Mouse (Mus musculus): ENCODE data around the gene Gm17416. TPM values are rescaled to one million over a fixed set of nuclear protein-coding genes. Genes with fewer than 3 reads are reported as not detected.

The Gm17416 gene
- polyA plus RNA-seq, 1 experiment from 2014 or later, result not detected

DNA sequence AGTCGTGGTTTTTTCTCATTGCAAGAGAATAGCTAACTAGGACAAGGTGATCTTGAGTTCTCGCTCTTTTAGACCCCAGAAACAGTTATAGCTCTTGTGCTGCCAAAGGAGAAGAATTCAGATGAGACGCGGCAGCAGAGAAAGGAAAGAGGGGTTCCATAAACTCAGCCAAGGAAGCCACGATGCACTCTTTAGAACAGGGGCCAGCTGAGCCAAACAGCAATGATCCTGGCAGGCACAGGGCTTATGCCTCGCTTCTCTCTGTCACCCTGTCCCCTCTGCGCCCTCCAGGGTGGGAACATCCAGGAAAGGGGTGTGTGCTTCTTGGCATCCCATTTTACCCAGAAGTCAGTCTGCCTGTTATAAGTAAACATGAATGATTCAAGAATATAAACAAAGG is 30.2 kb downstream of the Gm17416 start, which contains the start of gene Defb45:
TSS of gene Defb45 (minus strand) at position 101 of the 400 bp plus-strand sequence.
- Histone ChIP-seq H3K4me1 (replicated peaks; ENCODE audit: control insufficient read depth, insufficient read depth, low read length) (no peaks in the 10 kb centered on the region), H3K36me3 (ENCODE audit: control insufficient read depth, insufficient read depth, low read length) (no peaks in the 10 kb centered on the region), H3K9ac (ENCODE audit: low read length) (no peak within 1 kb of the TSS), H3K27ac (ENCODE audit: low read length) (no peak within 1 kb of the TSS), H3K4me3 (ENCODE audit: low read length) (no peak within 1 kb of the TSS), H3K27me3 (ENCODE audit: control insufficient read depth, insufficient read depth, low read depth, low read length) (no peaks in the 10 kb centered on the region), H3K9me3 (ENCODE audit: control insufficient read depth, low read length) (no peaks in the 10 kb centered on the region), H3K4me2 (ENCODE audit: low read depth, low read length) (no peak within 1 kb of the TSS)
- ATAC-seq (ENCODE audit: low read depth), result no peak
- WGBS, result 50% methylated on average over 7 of the region's 7 CpGs

DNA sequence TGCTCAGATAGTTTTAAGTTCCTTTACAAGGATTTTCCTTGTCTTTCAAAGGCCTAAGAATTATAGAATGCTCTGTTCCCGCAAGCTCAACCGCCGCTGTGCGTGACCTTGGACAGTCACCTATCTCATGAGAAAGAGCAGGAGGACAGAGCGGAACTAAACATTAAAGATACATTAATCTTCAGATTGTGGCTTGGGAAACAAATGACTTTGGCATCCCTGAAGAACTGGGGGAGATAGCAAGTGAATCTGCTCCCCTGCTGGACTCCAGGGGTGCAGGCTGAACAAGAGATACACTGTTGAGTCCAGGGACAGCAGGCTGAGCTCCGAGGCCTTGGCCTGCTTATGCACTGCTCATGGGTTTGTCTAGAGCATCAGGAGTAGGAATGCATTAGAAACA is 30.9 kb downstream of the Gm17416 start:
- Histone ChIP-seq H3K36me3 (ENCODE audit: control insufficient read depth, insufficient read depth, low read length) (no peaks in the 10 kb centered on the region), H3K4me3 (ENCODE audit: low read length) (no peak overlapping the region), H3K4me1 (replicated peaks; ENCODE audit: control insufficient read depth, insufficient read depth, low read length) (no peaks in the 10 kb centered on the region), H3K9ac (ENCODE audit: low read length) (no peak overlapping the region), H3K4me2 (ENCODE audit: low read depth, low read length) (no peak overlapping the region), H3K27me3 (ENCODE audit: control insufficient read depth, insufficient read depth, low read depth, low read length) (no peaks in the 10 kb centered on the region), H3K9me3 (ENCODE audit: control insufficient read depth, low read length) (no peaks in the 10 kb centered on the region), H3K27ac (ENCODE audit: low read length) (no peak overlapping the region)
- WGBS, result 63% methylated on average over 6 of the region's 6 CpGs
- no peak for ATAC-seq (ENCODE audit: low read depth)

- 64% methylated on average over 4 of the region's 4 CpGs for WGBS
- Histone ChIP-seq H3K4me1 (replicated peaks; ENCODE audit: control insufficient read depth, insufficient read depth, low read length) (no peaks in the 10 kb centered on the region), H3K27ac (ENCODE audit: low read length) (no peak overlapping the region), H3K4me2 (ENCODE audit: low read depth, low read length) (no peak overlapping the region), H3K36me3 (ENCODE audit: control insufficient read depth, insufficient read depth, low read length) (no peaks in the 10 kb centered on the region), H3K4me3 (ENCODE audit: low read length) (no peak overlapping the region), H3K27me3 (ENCODE audit: control insufficient read depth, insufficient read depth, low read depth, low read length) (no peaks in the 10 kb centered on the region), H3K9me3 (ENCODE audit: control insufficient read depth, low read length) (no peaks in the 10 kb centered on the region), H3K9ac (ENCODE audit: low read length) (no peak overlapping the region)
- ATAC-seq (ENCODE audit: low read depth), result no peak
Measured at GRCm38 (mm10) chr2:152601275-152601960, 32.3 kb downstream of the Gm17416 start.

- no peak for ATAC-seq (ENCODE audit: low read depth)
- Histone ChIP-seq H3K9me3 (ENCODE audit: control insufficient read depth, low read length) (peaks cover 2% of the 10 kb centered on the region), H3K4me1 (replicated peaks; ENCODE audit: control insufficient read depth, insufficient read depth, low read length) (no peaks in the 10 kb centered on the region), H3K4me2 (ENCODE audit: low read depth, low read length) (no peak within 1 kb of the TSS), H3K36me3 (ENCODE audit: control insufficient read depth, insufficient read depth, low read length) (no peaks in the 10 kb centered on the region), H3K27me3 (ENCODE audit: control insufficient read depth, insufficient read depth, low read depth, low read length) (no peaks in the 10 kb centered on the region), H3K9ac (ENCODE audit: low read length) (no peak within 1 kb of the TSS), H3K27ac (ENCODE audit: low read length) (no peak within 1 kb of the TSS), H3K4me3 (ENCODE audit: low read length) (no peak within 1 kb of the TSS)
- whole genome bisulfite sequencing, result 78% methylated on average over 15 of the region's 15 CpGs
Measured at GRCm38 (mm10) chr2:152604057-152604456, 34.9 kb downstream of the Gm17416 start, which contains the start of gene Defb36. Defb36 (plus strand) TSS chr2:152604327.

- 28% methylated on average over 6 of the region's 6 CpGs for whole genome bisulfite sequencing
- H3K4me1 ChIP-seq (replicated peaks; ENCODE audit: control insufficient read depth, insufficient read depth, low read length), result no peaks in the 10 kb centered on the region
- H3K9ac ChIP-seq (ENCODE audit: low read length), result no peak overlapping the region
- no peak overlapping the region for H3K4me3 ChIP-seq (ENCODE audit: low read length)
- peaks cover 2% of the 10 kb centered on the region for H3K9me3 ChIP-seq (ENCODE audit: control insufficient read depth, low read length)
- no peak overlapping the region for H3K4me2 ChIP-seq (ENCODE audit: low read depth, low read length)
- ATAC-seq (ENCODE audit: low read depth), result no peak
- H3K27me3 ChIP-seq (ENCODE audit: control insufficient read depth, insufficient read depth, low read depth, low read length), result no peaks in the 10 kb centered on the region
- H3K27ac ChIP-seq (ENCODE audit: low read length), result no peak overlapping the region
- no peaks in the 10 kb centered on the region for H3K36me3 ChIP-seq (ENCODE audit: control insufficient read depth, insufficient read depth, low read length)
Measured at GRCm38 (mm10) chr2:152607746-152608145, 38.6 kb downstream of the Gm17416 start.

DNA sequence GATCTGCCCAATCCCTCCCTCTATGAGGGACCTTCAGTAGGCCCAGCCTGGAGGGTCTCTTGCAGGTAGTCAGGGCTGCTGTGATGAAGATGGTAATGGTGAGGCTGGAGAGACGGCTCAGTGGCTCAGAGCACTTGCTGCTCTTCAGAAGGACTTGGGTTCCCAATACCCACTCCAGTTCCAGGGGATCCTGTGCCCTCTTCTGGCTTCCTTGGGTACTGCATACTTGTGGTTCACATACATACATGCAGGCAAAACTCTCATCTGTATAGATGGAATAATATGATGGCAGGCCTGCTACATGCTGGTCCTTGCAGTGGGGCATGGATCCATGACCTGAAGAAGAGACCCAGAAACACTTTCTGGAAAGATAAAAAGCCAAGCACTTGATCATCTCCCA is 39.6 kb downstream of the Gm17416 start:
- ATAC-seq (ENCODE audit: low read depth), result no peak
- Histone ChIP-seq H3K9me3 (ENCODE audit: control insufficient read depth, low read length) (peaks cover 2% of the 10 kb centered on the region), H3K4me1 (replicated peaks; ENCODE audit: control insufficient read depth, insufficient read depth, low read length) (no peaks in the 10 kb centered on the region), H3K27me3 (ENCODE audit: control insufficient read depth, insufficient read depth, low read depth, low read length) (no peaks in the 10 kb centered on the region), H3K9ac (ENCODE audit: low read length) (no peak overlapping the region), H3K36me3 (ENCODE audit: control insufficient read depth, insufficient read depth, low read length) (no peaks in the 10 kb centered on the region), H3K4me2 (ENCODE audit: low read depth, low read length) (no peak overlapping the region), H3K4me3 (ENCODE audit: low read length) (no peak overlapping the region), H3K27ac (ENCODE audit: low read length) (no peak overlapping the region)
- 100% methylated on average over 1 of the region's 1 CpGs for WGBS

GRCm38 (mm10) chr2:152612193-152612592 is 43.1 kb downstream of the Gm17416 start:
- no peaks in the 10 kb centered on the region for H3K36me3 ChIP-seq (ENCODE audit: control insufficient read depth, insufficient read depth, low read length)
- 19% methylated on average over 8 of the region's 8 CpGs for WGBS
- H3K27ac ChIP-seq (ENCODE audit: low read length), result no peak overlapping the region
- H3K9me3 ChIP-seq (ENCODE audit: control insufficient read depth, low read length), result peaks cover 2% of the 10 kb centered on the region
- ATAC-seq (ENCODE audit: low read depth), result 0 out of 2 replicates have a peak, but pooled peaks have one; percentile 20
- H3K4me1 ChIP-seq (replicated peaks; ENCODE audit: control insufficient read depth, insufficient read depth, low read length), result no peaks in the 10 kb centered on the region
- no peak overlapping the region for H3K4me2 ChIP-seq (ENCODE audit: low read depth, low read length)
- H3K9ac ChIP-seq (ENCODE audit: low read length), result no peak overlapping the region
- H3K27me3 ChIP-seq (ENCODE audit: control insufficient read depth, insufficient read depth, low read depth, low read length), result no peaks in the 10 kb centered on the region
- H3K4me3 ChIP-seq (ENCODE audit: low read length), result no peak overlapping the region

DNA sequence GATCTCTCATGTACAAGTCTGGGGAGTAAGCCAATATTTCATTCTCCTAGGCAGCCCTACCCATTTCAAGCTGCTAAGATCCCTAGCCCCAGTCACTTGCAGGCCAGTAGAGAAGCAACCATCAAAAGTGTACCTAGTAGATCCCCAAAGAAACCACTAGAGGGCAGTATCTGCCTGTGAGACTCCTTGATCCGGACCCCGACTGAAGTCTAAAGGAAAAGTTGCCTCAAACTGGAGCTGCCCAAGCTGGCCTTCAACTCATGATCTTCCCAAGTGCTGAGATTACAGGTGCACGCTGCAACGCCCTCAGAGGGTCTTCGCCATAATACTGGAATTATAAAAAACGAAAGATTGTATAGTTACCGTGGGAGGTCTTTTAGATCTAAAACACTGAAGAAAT is 46.4 kb downstream of the Gm17416 start:
- Histone ChIP-seq H3K4me3 (ENCODE audit: low read length) (no peak overlapping the region), H3K4me1 (replicated peaks; ENCODE audit: control insufficient read depth, insufficient read depth, low read length) (no peaks in the 10 kb centered on the region), H3K36me3 (ENCODE audit: control insufficient read depth, insufficient read depth, low read length) (no peaks in the 10 kb centered on the region), H3K27me3 (ENCODE audit: control insufficient read depth, insufficient read depth, low read depth, low read length) (no peaks in the 10 kb centered on the region), H3K4me2 (ENCODE audit: low read depth, low read length) (no peak overlapping the region), H3K27ac (ENCODE audit: low read length) (no peak overlapping the region), H3K9ac (ENCODE audit: low read length) (no peak overlapping the region), H3K9me3 (ENCODE audit: control insufficient read depth, low read length) (no peaks in the 10 kb centered on the region)
- peak; percentile 79 for ATAC-seq (ENCODE audit: low read depth)
- WGBS, result 8% methylated on average over 7 of the region's 7 CpGs

DNA sequence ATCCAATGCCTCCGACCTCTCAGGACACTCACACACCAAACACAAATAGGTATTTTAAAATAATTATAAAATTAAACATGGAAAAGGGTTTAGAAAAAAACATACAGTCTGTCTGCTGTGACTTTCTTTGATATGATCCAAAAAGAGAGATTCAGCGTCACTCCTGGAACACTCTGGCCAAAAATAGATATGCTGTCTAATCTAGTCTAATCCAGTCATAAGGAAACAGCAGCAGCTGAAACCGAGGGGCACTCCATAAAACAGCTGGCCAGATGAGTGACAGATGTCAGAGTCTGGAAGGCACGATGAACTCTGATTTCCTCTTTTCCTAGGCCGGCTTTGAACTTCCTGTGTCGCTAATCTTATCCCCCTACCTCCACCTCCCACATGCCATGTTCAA is 47.3 kb downstream of the Gm17416 start:
- Histone ChIP-seq H3K9me3 (ENCODE audit: control insufficient read depth, low read length) (no peaks in the 10 kb centered on the region), H3K4me1 (replicated peaks; ENCODE audit: control insufficient read depth, insufficient read depth, low read length) (no peaks in the 10 kb centered on the region), H3K9ac (ENCODE audit: low read length) (no peak overlapping the region), H3K27ac (ENCODE audit: low read length) (no peak overlapping the region), H3K4me2 (ENCODE audit: low read depth, low read length) (no peak overlapping the region), H3K4me3 (ENCODE audit: low read length) (no peak overlapping the region), H3K36me3 (ENCODE audit: control insufficient read depth, insufficient read depth, low read length) (no peaks in the 10 kb centered on the region), H3K27me3 (ENCODE audit: control insufficient read depth, insufficient read depth, low read depth, low read length) (no peaks in the 10 kb centered on the region)
- no peak for ATAC-seq (ENCODE audit: low read depth)
- WGBS, result 61% methylated on average over 6 of the region's 6 CpGs

Measured in lung, embryonic 16.5 days (tissue).